Mouse (Mus musculus) B cell, adult 2 months (primary cell): ENCODE measurements around the gene Defb20.
"Not testable (repeated sequence)": the region's sequence is repeated elsewhere in the genome, so short reads cannot be mapped to it uniquely, and the experiment has no call there.

ENCODE experiments used
- DNase-seq, 2 experiments: peaks; one replicate each; pipeline ENCODE4 v3.0.0; 2022

The Defb20 gene

DNA sequence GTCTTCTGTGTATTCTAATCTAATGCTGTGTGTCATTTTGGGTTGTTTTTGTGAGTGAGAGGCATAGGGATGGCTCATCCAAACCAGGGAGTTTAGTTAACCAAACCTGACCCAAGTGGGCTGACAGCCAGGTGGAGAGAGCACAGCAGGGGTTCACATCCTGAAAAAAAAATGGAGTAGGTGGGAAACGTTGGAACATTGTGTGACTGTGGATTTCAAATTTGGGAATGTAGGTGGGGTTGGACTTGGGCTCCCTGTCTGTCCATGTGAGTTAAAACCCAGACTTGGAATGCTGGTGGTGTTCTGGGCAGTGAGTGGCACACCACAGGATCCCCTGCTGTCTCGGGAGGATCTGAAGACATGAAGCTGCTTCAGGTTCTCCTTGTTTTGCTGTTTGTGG is at the start of gene Defb20:
Defb20 (plus strand) TSS at position 301 of the 400 bp plus-strand sequence.
- DNase-seq: no peak

DNA sequence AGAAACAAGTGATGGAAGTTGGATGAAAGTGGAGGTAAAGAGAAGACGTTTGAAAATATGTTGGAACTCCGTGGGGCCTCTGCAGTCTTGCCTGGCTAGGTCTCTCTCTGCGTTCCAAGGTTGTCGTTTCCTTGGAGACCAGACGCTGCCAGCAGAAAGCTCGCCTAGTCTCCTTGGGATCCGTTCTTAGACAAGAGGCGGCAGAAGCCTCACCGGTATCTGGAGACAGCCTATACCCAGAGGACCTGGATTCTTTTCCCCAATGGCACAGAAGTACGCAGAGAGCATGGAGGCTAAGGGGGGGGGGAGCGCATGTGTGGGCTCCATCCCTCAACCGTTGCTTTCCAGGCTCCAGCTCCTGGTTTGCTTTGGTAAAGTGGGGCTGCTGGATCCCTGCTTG is 49.4 kb upstream of the Defb20 start:
- DNase-seq: no peak

DNA sequence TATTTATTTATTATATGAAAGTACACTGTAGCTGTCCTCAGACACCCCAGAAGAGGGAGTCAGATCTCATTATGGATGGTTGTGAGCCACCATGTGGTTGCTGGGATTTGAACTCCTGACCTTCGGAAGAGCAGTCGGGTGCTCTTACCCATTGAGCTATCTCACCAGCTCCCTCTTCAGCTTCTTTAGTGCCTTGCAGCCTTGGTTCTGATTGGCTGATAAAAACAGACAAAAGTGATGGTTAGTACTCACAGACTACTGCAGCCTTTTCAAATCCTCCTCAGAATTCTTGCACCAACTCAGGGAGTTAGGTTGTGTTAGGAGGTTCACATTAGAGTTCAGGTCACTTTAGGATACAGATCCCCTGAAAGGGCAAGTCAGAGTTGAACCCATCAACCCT is 48.4 kb upstream of the Defb20 start:
- not testable (repeated sequence) for DNase-seq

DNA sequence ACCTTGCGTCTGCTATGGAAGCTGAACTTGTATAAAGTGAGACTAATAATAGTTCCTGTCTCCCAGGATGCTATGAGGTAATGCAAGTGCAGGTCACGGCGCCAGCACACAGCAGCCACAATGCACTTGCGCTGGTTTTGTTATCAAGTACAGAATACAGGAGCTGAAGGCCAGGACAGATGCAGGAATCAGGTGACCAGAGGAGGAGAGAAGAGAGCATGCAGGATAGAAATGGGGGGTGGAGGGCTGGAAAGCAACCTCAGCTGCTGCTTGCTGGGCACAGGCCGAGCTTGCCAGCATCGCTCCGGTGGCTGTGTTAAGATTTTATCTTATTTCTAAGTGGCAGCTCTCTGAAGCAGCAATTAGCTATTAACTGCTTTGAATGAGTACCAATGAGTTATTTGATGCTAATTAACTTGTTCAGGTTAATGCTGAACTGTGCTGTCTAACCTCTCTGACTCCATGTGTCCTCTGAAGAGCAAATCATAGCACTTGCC is 40.4 kb upstream of the Defb20 start:
- DNase-seq: no peak

DNA sequence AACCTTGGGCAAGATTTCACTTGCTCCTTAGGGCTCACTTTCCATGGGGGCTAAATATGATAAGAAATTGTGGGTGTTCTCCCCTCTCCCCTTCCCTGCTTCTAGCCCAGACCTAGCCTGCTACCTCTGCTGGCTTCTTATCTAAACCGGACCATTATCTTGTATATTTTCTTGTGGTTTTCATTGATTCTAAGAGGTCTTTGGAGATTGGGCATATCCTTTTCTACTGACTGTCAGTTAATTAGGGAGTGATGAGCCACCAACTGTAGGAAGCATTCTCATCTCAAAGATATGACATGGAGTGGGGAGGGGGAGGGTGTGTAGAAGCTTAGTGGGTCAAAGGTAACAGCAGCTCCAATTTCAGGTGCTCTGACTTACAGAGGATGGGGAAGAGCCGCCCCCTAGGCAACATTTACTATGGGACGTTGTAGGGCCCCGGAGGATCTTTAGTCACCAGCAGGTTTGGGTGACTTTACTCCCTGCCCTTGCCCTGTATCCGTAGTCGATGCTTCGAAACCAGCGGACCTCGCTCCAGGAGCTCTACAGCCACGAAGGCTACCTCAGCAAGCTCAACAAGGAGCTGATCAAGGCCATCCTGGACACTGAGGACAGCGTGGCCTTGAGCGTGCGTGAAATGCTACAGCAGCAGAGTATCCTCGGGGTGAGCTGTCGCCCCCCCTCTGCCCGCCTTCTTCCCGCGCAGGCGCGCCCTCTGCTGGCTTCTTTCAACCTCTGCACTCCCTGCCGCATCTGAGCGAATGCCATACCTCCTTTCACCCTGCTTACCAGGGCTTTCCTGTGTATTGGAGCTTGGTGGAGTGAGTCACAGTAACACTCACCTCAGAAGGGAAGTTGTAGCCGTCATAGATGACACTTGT is 39.6 kb upstream of the Defb20 start:
- peak; percentile 90 for DNase-seq

DNA sequence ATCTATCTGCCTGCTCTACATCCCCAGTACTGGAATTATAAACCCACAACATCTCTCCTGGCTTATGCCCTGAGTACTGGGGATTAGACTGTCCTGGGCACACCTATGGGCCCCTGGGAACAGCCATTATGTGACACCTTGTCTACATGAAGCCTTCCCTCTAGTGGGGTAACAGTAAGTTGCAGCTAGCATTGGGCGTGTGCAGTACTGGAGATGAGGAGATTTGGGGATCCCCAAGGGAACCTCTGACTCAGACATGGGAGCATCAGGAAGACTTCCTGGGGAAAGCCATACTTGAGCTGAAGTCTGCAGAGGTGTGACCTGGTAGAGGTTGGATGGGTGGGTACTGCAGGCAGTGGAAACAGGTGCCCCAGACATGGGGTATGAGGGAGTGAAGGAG is 37.9 kb upstream of the Defb20 start:
- DNase-seq: no peak

DNA sequence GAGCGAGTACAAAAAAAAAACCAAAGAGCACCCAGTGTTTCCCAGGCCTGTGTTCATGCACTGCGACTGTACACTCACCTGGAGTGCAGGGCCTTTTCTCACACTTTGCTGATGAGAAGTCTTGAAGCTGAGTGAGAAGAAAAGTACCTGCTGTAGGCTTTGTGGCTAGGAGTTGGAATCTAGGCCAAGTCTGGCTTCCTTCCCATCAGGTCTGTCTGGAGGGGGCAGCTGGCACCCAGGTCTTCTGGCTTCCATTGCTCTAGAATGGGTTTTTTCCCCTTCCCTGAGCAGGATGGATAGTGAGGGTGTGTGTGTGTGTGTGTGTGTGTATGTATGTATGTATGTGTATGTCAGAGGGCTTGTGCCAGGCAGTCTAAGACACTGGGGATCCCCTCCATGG is 37.0 kb upstream of the Defb20 start:
- no peak for DNase-seq

DNA sequence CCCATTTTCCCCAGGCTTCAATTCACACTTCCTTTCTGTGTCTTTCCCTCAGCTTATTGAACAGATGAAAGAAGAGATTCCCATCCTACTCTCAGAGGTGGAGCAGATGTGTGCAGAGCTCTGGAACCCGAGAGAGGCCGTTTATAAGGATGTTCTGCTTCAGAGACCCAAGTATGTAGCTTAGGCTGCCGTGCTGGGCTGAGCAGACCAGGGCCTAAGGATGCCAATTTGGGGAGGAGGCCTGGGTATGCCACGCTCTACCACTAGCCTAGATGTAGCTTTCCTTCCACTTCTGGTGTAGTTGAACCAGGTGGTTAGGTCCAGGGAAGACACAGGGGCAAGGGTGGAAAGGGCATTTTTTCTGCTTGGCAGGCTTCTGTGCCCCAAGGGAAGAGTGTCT is 34.5 kb upstream of the Defb20 start:
- DNase-seq: no peak

DNA sequence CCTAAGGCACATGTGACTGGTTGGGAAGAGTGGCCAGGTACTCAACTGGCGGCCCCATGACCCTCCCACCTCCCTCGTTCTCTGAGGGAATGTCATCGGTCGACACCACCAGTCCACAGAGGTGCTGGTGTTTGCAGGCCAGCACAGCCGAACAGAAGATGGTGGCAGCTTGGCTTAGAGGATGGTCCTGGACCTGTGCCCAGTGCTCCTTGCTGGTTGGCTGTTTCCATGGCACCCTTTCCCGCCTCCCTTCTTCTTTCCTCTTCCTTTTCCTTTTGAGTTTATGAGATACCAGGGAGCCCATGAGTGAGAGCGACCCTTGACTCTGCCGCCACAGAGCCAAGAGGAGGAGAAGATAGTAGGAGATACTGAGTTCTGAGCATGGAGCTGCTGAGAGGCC is 33.6 kb upstream of the Defb20 start:
- no peak for DNase-seq

DNA sequence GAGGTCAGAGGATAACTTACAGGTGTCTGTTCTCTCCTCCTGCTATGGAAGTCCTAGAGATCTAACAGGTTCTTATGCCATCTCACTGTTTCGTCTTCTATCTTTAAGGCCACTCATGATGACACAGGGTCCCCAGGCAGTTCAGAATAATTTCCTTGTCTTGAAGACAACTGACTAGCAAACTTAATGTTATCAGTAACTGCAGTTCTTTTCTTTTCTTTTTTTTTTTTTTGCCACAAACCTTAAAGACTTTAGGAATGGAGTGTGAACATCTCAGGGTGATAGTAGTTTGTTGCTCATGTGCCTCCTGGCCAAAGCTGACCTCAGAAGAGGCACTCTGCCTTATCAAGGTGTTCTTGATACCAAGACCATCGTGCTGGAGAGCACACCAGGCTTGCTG is 30.2 kb upstream of the Defb20 start:
- no peak for DNase-seq

DNA sequence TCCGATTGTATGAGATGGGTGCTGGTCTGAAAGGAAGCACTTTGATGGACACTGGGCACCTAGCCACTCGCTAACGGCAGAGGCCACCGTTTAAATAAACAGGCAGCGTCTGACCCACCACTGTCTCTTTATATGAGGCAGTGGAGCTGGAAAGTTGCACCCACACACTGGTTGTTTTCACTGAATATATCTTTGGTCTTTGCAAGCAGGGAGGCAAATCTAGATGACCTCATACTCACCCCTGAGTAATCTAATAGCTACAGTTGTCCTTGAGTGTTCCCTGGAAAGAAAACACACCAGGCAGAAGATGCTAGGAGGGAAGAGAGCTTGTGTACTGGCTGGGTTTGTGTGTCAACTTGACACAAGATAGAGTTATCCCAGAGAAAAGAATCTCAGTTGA is 29.4 kb upstream of the Defb20 start:
- no peak for DNase-seq

DNA sequence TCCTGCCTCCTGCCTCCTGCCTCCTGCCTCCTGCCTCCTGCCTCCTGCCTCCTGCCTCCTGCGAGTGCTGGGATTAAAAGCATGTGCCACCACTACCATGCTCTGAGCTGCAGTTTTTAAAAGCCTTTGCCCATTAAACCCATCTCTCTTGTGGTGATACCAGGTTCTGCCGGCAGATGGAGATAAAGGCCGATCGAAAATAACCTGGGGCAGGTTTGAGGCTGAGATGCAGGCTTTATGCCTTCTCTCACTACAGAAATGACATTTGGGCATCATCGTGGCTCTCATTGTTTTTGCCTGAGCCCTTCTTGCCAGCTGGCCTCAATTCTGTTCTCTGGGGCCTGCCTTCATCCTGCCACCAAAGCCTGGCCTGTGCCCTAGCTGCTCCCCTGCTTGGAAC is 26.6 kb upstream of the Defb20 start:
- DNase-seq: peak; percentile 44 to 59

DNA sequence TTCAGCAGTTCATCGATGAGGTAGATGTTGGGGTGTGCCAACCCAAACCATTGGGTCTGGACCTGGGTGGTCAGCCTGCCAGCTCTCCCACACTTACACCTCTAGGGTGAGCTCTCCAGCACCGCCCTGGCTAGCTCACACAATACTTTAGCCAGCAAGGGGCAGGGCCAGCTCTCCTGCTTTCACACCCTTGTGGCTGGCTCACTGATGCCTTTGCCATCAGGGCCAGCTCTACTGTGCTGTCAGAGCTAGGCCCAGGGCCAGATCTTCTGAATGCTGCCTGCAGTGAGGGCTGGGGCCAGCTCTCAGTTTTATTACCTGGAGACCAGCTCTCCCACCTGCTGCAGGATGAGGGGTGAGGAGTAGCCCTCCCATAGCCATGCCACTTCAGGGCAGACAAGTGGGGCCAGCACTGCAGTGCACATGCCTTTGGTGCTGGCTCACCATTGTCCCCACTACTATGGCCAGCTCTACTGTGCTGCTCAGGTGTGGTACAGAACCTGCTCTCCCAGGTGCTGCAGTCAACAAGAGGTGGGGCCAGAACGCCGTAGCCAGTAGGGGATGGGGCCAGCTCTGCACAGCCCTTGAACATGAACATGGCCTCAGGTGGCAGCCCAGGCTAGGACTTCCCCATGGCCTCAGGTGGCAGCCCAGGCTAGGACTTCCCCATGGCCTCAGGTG is 24.6 kb upstream of the Defb20 start:
- DNase-seq: no peak

DNA sequence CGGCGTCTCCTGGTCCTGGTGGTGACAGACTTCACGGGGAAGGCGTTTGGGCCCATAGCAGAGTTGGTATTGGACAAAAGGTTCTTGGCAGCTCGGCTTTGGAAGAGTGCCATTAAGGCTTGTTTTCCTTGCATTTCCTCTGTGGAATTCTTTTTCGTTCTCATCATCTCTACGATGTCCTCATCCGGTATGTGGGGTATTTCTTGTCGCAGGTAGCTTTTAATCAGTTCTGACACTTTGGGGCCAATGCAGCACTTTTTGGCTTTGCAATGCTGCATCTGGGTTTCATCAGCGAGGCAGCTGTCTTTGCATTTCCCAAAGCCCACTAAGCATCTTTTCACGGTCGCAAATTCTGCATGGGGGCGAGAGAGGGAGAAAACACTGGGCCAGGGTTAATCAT is 17.6 kb upstream of the Defb20 start:
- no peak for DNase-seq

DNA sequence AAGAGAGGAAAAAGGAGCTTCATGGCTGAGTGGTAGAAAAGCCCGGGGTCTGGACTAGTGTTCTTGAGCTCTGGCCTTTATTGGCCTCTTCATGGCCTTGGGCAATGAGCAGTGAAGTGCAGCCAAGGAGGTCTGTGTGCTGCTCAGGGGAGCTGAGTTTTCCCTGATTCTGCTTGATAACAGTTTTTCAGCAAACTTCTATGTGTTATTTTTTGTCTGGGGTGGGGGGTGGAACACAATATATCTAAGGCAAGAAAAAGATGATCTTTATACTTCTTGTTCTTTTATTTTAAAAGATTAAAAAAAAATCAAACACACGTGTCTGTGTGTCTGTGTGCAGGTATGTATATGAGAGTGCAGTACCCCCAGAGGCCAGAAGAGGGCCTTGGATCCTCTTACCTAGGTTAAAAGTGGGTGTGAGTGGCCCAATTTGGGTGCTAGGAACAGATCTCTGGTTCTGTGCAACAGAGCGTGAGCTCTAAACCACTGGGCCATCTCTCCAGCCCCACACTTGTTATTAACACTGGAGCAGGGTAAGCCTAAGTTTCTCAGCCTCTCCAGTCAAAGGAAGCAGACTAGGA is 12.2 kb upstream of the Defb20 start, which contains the start of gene Defb23:
Defb23 (minus strand) TSS at position 51 of the 581 bp plus-strand sequence.
- no peak for DNase-seq

DNA sequence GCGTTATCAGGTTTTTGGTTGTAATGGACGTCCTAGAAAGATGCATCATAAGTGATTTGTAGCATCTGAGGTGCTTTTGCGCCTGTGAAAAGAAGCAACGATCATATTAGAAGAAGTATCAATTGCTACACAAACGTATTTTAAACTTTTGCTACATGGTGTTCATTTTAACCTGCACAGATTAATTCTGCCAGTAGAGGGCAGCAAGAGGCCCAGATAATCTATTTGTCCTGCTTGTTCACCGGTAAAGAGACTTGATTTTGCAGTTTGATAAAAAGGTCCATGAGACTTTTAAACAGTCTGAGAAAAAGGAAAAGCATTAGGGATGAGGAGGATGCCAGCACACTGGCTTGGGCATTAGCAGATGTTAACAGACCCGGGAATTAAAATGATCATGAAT is 5.9 kb upstream of the Defb20 start:
- peak; percentile 53 for DNase-seq

DNA sequence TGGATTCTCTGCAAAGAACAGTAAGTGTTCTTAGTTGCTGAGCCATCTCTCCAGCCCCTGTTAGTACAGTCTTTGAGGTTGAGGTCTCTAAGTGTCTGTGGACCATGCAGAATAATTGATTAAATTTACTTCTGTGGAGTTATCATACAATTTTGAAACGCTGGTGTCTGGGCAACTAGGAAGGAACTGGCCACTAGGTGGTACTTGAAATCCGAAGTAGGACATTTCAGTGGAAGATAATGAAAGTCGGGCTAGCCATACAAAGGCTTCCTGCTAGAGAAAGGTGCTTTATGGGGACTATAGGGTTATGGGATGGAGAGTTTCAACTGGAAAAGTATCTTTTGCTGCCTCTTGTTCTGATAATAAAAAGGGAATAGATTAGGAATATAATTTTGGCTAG is 4.4 kb upstream of the Defb20 start:
- DNase-seq: no peak

DNA sequence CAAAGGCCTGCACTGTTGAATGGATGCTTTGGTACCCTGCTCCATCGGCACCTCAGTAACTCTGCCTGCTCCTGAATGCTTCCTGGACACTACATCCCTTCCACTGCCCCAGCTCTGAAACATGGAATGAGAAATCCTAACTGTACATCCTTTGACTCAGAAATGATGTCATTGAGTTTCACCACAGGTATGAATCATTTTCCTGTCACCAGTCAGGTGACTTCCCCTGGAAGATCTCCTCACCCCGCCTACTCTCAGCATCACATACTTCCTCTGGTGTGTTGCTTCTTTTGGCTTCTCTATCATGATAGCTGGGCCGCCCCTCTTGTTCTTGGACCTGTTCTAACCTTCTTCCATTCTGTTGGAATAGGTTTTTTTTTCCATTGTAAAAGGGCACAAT is 4.0 kb downstream of the Defb20 start:
- no peak for DNase-seq

DNA sequence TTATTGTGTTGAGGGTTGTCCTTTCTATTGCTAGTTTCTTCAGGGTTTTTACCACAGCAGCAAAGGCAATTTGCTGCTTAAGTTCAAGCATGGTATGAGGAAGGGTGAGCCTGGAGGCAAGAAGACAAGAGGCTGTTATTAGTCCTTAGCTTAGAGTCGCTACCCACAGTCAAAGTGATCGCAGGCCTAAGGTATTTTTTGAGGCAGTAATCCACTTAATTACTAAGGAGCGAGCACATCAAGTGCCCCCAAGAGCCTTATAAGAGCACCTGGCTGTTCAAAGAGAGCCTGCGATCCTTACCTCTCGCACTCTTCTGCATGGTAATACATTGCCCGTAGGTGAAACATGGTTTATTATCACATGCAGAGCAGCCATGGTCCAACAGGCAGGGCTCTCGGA is 4.9 kb downstream of the Defb20 start:
- DNase-seq: no peak

DNA sequence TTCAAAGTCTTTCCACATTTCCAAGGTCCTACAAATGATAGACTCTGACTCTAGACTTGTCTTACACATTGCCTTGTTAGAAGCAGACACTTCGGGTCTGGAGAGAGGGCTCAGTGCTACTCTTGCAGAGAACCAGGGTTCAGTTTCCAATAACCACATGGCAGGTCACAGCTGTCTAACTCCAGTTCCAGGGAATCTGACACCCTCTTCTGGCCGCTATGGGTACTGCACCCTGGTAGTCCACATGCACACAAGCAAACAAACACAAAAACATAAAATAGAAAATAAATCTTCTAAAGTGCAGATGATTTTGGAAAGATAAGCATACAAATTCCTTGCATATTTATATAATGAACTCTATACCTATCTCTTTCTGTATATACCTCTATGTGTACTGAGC is 10.2 kb downstream of the Defb20 start:
- DNase-seq: peak; percentile 11 to 27

DNA sequence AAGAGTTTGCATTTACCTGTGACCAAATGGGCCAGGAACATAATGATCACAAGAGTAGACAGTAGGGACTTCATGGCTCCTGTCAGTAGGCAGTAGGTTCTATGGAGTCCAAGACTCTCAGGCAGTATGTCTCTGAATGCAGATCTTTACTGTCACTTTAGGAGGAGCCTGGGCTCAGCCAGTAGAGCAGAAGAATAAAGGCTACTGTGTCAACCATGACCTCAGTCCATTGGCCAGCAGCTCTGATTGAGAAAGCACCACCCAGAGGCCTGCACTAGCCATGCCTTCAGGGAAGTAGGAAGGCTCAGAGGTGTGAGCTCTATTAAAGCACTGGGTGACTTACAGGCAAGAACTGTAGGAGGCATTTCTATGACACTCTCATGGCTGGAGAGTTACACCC is 13.2 kb downstream of the Defb20 start, which contains the start of gene Defb22:
Defb22 (minus strand) TSS at position 101 of the 400 bp plus-strand sequence.
- DNase-seq: no peak

DNA sequence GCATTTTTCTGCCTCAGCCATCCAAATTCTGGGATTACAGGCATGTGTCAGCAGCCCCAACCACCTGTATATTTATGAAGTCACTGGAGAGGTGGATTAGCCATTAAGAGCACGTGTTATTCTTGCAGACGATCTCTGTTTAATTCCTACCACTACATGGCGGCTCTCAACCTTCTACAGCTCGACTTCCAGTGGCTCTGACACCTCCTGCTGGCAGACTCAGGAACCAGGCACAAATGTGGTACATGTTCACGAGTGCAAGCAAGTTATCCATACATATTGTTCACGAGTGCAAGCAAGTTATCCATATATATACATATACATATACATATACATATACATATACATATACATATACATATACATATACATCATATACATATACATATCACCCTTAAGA is 16.3 kb downstream of the Defb20 start:
- no peak for DNase-seq

DNA sequence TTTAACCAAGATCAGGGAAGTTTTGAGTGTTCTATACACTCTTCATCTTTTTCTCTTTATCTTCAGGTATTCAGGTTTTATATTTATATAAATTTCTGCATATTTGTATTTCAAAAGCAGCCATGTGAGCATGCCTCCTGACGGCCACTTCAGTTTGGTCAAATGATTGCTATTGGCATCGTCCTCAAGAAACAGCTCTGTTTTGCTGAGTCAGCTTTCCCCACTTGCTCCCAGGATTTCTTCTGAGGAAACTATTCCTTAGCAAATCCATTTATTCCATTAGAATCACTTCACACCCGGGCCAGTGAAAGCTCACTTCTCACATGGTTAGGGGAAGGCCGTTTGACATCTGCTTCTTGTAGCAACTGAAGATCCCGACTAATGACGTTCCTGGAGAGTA is 21.2 kb downstream of the Defb20 start:
- no peak for DNase-seq
